Mouse (Mus musculus) thymus, adult 2 months (tissue): Measurements from ENCODE around the gene Hic2. TPM values are rescaled to one million over a fixed set of nuclear protein-coding genes. Genes with fewer than 3 reads are reported as not detected.

ENCODE experiments used
- DNase-seq: peaks from one replicate; pipeline ENCODE4 v3.0.0; 2021
- H3K27ac ChIP-seq: fragments of 200-500 bp; 2 replicates; pipeline ENCODE4 v1.5.1; 2012; ENCODE audit warnings: low read length, control low read depth; ENCODE audit not compliant: control insufficient read depth, insufficient read depth
- H3K27me3 ChIP-seq: fragments of 200-500 bp; 2 replicates; pipeline ENCODE4 v1.6.1; 2012; ENCODE audit warnings: mild to moderate bottlenecking, low read length, moderate library complexity, mixed read lengths; ENCODE audit not compliant: control insufficient read depth, insufficient read depth
- H3K36me3 ChIP-seq: fragments of 200-500 bp; 2 replicates; pipeline ENCODE4 v1.6.1; 2012; ENCODE audit warnings: mild to moderate bottlenecking, low read length, moderate library complexity; ENCODE audit not compliant: control insufficient read depth, insufficient read depth
- H3K4me1 ChIP-seq: fragments of 200-500 bp; replicated peaks from 2 replicates; pipeline ENCODE4 v1.6.1; 2012; ENCODE audit warnings: low read length; ENCODE audit not compliant: control insufficient read depth, insufficient read depth
- H3K4me3 ChIP-seq: fragments of 200-500 bp; 2 replicates; pipeline ENCODE4 v1.5.1; 2012; ENCODE audit warnings: mild to moderate bottlenecking, low read length, control low read depth, moderate library complexity; ENCODE audit not compliant: control insufficient read depth, insufficient read depth
- CTCF ChIP-seq: fragments of 200-500 bp; IDR thresholded peaks from 2 replicates; pipeline ENCODE4 v1.5.1; 2012; ENCODE audit warnings: mild to moderate bottlenecking, control low read depth, low read length, moderate library complexity, borderline replicate concordance; ENCODE audit not compliant: control insufficient read depth, poor library complexity, insufficient read depth; ENCODE audit errors: extremely low read depth
- POLR2A ChIP-seq: fragments of 200-500 bp; IDR thresholded peaks from 2 replicates; pipeline ENCODE4 v1.6.1; 2012; ENCODE audit warnings: mild to moderate bottlenecking, low read length, control low read depth, moderate library complexity; ENCODE audit not compliant: control insufficient read depth, poor library complexity, insufficient read depth; ENCODE audit errors: extremely low read depth
- WGBS: fragments of 180-500 bp; shearing (Covaris S2); methylation state at CpG from one replicate; pipeline ENCODE4 v1.1.7; 2018; 5-methylcytosine and 5-hydroxymethylcytosine counted together
- polyA plus RNA-seq: library from polyadenylated mRNA; depleted of rRNA; stranded (reverse); fragments of >200 nt; gene quantifications from 2 replicates; pipeline ENCODE4 v1.2.3, GENCODE M21; 2012

Hic2 gene
- polyA plus RNA-seq, 1 experiment: 6.0 TPM

DNA sequence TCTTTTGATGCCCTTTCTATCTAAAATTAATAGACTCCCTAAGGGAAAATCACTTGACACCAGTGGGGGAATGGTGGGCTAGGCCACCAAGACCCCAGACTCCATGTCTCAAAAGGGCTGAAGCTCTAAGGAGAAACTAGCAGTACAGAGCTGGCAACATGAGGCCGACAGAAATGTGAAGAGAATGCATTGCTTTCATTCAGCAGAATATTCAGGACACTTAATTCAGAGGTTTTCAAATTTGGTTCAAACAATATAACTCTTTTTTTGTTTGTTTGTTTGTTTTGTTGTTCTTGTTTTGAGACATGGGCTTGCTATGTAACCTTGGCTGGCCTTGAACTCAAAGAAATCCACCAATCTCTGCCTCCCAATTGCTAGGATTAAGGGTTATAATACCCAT is 30.8 kb upstream of the Hic2 start, which contains the start of gene Ube2l3:
Gene Ube2l3, minus strand, starts transcription at position 101 of the 400 bp plus-strand sequence.
- WGBS: 97% methylated on average over 1 of the region's 1 CpGs
- no peaks in the 10 kb centered on the region for H3K27me3 ChIP-seq
- H3K27ac ChIP-seq: no peak within 1 kb of the TSS
- H3K4me3 ChIP-seq: no peak within 1 kb of the TSS
- DNase-seq: no peak
- H3K4me1 ChIP-seq: peaks cover 3% of the 10 kb centered on the region
- TF ChIP-seq POLR2A: no peak
- TF ChIP-seq CTCF: no peak
- no peaks in the 10 kb centered on the region for H3K36me3 ChIP-seq

DNA sequence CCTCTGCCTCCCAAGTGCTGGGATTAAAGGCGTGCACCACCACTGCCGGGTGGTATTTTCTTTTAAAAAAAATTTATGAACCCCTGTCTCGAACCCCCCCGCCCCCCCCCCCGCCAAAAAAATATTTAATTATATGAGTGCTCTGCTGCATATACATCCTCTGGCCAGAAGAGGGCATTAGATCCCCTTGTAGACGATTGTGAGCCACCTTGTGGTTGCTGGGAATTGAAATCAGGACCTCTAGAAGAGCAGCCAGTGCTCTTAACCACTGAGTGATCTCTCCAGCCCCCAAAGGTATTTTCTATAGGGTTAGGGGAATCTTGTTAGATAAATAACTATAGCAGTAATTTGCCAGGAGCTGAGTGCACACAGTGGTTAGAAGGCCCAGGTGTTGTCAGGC is 28.4 kb upstream of the Hic2 start:
- DNase-seq: peak; percentile 43
- TF ChIP-seq CTCF: no peak
- no peak for TF ChIP-seq POLR2A
- Histone ChIP-seq H3K4me3 (no peak overlapping the region), H3K4me1 (peaks cover 11% of the 10 kb centered on the region), H3K27ac (no peak overlapping the region), H3K27me3 (no peaks in the 10 kb centered on the region), H3K36me3 (no peaks in the 10 kb centered on the region)
- WGBS: 0% methylated on average over 6 of the region's 6 CpGs

DNA sequence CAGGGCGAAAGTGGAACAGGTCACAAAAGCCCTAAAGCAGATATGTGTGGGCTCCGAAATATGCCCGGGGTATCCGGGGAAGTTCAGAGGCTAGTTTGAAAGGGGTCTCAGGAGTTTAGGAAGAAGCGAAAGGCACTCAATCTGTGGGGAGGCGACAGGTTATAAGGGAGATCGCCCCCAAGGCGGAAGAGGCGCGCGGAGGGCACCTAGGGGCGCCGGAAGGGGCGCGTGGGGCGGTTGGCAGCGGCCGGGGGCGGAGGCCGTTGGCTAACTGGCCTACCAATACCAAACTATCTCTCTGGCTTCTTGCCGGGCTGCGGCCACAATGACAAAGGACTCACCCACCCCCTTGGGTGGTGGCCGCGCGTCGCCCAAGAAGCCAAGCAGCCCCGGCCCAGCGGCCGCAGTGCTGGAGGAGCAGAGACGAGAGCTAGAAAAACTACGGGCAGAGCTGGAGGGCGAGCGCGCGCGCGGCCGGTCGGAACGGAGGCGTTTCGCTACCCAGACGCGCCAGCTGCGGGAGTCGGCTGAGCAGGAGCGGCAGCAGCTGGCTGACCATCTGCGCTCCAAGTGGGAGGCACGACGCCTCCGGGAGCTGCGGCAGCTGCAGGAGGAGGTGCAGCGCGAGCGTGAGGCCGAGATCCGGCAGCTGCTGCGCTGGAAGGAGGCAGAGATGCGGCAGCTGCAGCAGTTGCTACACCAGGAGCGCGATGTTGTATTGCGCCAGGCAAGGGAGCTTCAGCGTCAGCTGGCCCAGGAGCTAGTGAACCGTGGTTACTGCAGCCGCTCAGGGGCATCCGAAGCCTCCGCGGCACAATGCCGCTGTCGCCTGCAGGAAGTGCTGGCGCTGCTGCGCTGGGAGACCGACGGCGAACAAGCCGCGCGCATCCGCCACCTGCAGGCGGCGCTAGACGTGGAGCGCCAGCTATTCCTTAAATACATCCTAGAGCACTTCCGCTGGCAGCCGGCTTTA is 24.7 kb upstream of the Hic2 start, which contains the start of gene Rimbp3:
Gene Rimbp3, plus strand, starts transcription at position 215 of the 973 bp plus-strand sequence.
- peak; percentile 83 for DNase-seq
- H3K4me1 ChIP-seq: peaks cover 17% of the 10 kb centered on the region
- peak within 1 kb of the TSS; percentile 73 for H3K4me3 ChIP-seq
- H3K27me3 ChIP-seq: no peaks in the 10 kb centered on the region
- no peak within 1 kb of the TSS for H3K27ac ChIP-seq
- H3K36me3 ChIP-seq: no peaks in the 10 kb centered on the region
- WGBS: under 1% methylated on average over 85 of the region's 85 CpGs
- TF ChIP-seq CTCF (peak; percentile 93), POLR2A (0 out of 2 replicates have a peak, but pooled peaks have one; percentile 47)

DNA sequence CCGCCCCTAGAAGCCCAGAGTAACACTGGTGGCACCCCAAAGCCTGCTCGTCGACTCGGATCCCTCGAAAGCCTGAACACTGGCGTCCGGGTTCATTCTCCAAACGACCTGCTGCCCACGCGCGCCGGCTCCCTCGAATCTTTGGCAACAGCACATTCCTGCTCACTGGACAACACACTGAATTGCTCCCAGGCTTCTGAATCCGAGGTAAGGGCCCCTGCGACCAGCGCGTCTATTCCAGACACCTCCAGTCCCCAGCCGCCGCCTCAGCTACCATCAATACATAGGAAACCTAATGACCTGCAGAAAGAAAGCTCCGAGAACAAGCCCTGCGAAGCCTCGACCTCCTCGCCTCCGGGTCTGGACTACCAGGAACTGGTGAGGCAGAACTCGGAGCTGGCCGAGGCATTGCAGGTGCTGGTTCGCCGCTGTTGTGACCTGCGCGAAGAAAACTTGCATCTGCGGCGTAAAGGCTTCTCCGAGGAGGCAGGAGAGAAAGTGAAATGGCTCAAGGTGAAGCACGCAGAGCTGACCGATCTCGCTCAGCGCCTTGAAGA is 23.9 kb upstream of the Hic2 start:
- Histone ChIP-seq H3K27ac (no peak overlapping the region), H3K4me3 (peak overlapping the region; percentile 73), H3K36me3 (no peaks in the 10 kb centered on the region), H3K27me3 (no peaks in the 10 kb centered on the region), H3K4me1 (peaks cover 17% of the 10 kb centered on the region)
- no peak for TF ChIP-seq CTCF
- no peak for TF ChIP-seq POLR2A
- 2% methylated on average over 37 of the region's 37 CpGs for WGBS
- no peak for DNase-seq

DNA sequence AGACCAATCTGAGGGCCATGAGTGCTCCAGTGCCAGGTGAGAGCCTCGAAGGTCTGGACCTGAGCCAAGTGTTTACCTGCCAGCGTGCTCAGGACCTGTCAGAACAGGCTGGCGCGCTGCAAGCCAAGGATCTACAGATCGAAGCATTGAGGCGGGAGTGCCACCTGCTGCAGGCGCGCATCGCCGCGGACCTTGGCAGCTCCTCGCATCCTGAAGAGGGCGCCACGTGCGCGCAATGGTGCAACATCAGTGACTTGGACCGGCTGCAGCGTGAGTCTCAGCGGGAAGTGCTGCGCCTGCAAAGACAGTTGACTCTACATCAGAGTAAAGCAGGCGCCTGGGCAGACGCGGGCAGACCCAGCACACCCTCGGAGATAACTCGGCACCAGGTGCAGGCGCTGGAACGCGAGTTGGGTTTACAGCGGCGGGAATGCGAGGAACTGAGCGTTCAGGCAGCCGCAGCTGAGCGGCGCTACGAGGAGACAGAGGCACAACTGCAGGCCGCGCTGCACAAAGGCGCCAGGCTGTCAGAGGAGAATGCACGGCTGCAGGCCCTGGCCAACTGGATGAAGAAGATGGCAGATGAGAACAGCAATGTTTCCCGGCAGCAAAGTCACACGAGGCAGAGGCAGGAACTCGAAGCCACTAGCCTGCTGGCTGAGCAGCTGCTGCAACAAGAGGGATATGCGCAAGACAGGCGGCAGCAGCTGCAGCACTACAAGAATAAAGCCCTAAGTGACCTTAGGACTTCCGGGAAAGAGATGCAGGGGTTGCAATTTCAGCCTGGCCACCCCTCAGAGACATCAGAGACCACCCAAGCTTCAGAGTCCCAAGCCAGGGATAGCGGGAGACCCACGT is 23.2 kb upstream of the Hic2 start:
- DNase-seq: peak; percentile 93
- peak overlapping the region; percentile 73 for H3K4me3 ChIP-seq
- H3K27ac ChIP-seq: no peak overlapping the region
- H3K27me3 ChIP-seq: no peaks in the 10 kb centered on the region
- peaks cover 17% of the 10 kb centered on the region for H3K4me1 ChIP-seq
- H3K36me3 ChIP-seq: no peaks in the 10 kb centered on the region
- TF ChIP-seq POLR2A: peak; percentile 28; the same call in 1 of the 2 replicates
- TF ChIP-seq CTCF: peak; percentile 94
- WGBS: 11% methylated on average over 48 of the region's 48 CpGs
